Mouse (Mus musculus): Measurements from ENCODE around the gene Olfr68. TPM values are rescaled to one million over a fixed set of nuclear protein-coding genes. Genes with fewer than 3 reads are reported as not detected.
"Not testable (repeated sequence)": the region's sequence is repeated elsewhere in the genome, so short reads cannot be mapped to it uniquely, and the experiment has no call there.

The Olfr68 gene
- polyA plus RNA-seq, 1 experiment from 2014 or later: not detected

DNA sequence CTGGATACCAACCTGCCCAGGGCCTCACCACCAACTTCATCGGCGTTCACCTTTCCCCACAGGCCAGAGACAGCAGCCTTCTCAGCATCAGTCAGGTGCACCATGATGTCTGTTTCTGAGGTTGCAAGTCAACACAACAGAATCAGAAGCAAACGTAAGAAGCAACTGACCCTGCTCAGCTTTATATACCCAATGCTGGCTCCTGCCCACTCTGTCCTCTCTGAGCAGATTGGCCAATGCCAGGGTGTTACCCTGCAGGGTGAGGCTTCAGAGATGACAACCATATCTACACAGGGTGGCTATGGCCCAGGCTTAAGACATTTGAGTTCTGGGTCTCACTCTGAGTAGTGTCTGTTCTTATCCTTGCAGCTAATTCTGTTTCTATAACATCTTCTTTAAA, 34.3 kb upstream of the Olfr68 start, which contains the start of gene Hbb-bt:
TSS of gene Hbb-bt (minus strand) at position 231 of the 400 bp plus-strand sequence.
- no peaks in the 10 kb centered on the region for H3K9me3 ChIP-seq (ENCODE audit: low read length)
- WGBS: 79% methylated on average over 3 of the region's 3 CpGs
- H3K27ac ChIP-seq (ENCODE audit: low read length): no peak within 1 kb of the TSS
- no peaks in the 10 kb centered on the region for H3K36me3 ChIP-seq (ENCODE audit: insufficient read depth, low read length)
- TF ChIP-seq EP300 (IDR thresholded peaks at IDR 0.05) (no peak), CTCF (IDR thresholded peaks at IDR 0.05) (no peak)
- H3K4me2 ChIP-seq (replicated peaks; ENCODE audit: low read depth, low read length): no peak within 1 kb of the TSS
- no peaks in the 10 kb centered on the region for H3K4me1 ChIP-seq (ENCODE audit: insufficient read depth, low read depth, low read length)
- H3K4me3 ChIP-seq (ENCODE audit: low read depth, low read length): no peak within 1 kb of the TSS
- H3K9ac ChIP-seq (replicated peaks; ENCODE audit: low read depth): no peak within 1 kb of the TSS
- DNase-seq (ENCODE audit: low spot score): no peak
- H3K27me3 ChIP-seq (replicated peaks; ENCODE audit: insufficient read depth, low read length): no peaks in the 10 kb centered on the region
- peak; percentile 53 for ATAC-seq

DNA sequence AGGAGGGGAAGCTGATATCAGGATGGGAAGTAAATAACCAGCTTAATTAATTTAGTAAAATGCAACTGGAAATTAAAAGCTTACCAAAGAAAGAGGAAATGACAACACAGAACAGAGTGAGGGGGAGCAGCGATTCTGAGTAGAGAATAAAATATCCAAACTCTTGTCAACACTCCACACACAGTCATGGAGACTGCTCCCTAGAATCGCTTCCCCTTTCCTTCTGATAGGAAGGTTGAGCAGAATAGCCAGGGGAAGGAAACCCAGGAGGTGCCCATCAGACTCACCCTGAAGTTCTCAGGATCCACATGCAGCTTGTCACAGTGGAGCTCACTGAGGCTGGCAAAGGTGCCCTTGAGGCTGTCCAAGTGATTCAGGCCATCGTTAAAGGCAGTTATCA, 33.7 kb upstream of the Olfr68 start:
- ATAC-seq: peak; percentile 19; the same call in 1 of the 2 replicates
- not testable (repeated sequence) for H3K9me3 ChIP-seq (ENCODE audit: low read length); H3K4me2 ChIP-seq (replicated peaks; ENCODE audit: low read depth, low read length); H3K4me3 ChIP-seq (ENCODE audit: low read depth, low read length); H3K27ac ChIP-seq (ENCODE audit: low read length); H3K27me3 ChIP-seq (replicated peaks; ENCODE audit: insufficient read depth, low read length); H3K9ac ChIP-seq (replicated peaks; ENCODE audit: low read depth); H3K36me3 ChIP-seq (ENCODE audit: insufficient read depth, low read length); DNase-seq (ENCODE audit: low spot score); H3K4me1 ChIP-seq (ENCODE audit: insufficient read depth, low read depth, low read length)
- WGBS: no CpG with 5 or more reads among the region's 3 CpGs

DNA sequence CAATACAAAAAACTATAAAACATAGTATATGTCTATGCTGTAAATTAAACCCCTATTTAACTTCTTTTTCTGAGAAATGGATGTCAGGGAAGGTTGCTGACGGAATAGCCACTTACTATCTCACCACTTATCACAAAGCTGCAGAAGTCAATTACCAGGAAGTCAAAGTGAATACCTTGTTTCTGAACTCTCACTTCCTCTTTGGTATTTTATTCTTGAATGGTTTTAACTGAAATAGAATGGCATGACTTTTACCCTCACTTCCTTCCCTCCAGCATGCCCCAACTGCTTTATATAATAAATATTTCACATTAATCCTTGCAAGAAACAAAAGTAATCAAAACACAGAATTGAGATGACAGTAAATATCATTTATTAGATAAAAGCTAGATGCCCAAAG, 32.7 kb upstream of the Olfr68 start:
- Histone ChIP-seq H3K4me2 (replicated peaks; ENCODE audit: low read depth, low read length) (no peak overlapping the region), H3K36me3 (ENCODE audit: insufficient read depth, low read length) (no peaks in the 10 kb centered on the region), H3K4me3 (ENCODE audit: low read depth, low read length) (no peak overlapping the region), H3K4me1 (ENCODE audit: insufficient read depth, low read depth, low read length) (no peaks in the 10 kb centered on the region), H3K9me3 (ENCODE audit: low read length) (no peaks in the 10 kb centered on the region), H3K9ac (replicated peaks; ENCODE audit: low read depth) (no peak overlapping the region), H3K27me3 (replicated peaks; ENCODE audit: insufficient read depth, low read length) (no peaks in the 10 kb centered on the region), H3K27ac (ENCODE audit: low read length) (no peak overlapping the region)
- WGBS: 34% methylated on average over 1 of the region's 1 CpGs
- no peak for DNase-seq (ENCODE audit: low spot score)
- ATAC-seq: no peak
- TF ChIP-seq CTCF (IDR thresholded peaks at IDR 0.05): no peak
- TF ChIP-seq EP300 (IDR thresholded peaks at IDR 0.05): no peak

DNA sequence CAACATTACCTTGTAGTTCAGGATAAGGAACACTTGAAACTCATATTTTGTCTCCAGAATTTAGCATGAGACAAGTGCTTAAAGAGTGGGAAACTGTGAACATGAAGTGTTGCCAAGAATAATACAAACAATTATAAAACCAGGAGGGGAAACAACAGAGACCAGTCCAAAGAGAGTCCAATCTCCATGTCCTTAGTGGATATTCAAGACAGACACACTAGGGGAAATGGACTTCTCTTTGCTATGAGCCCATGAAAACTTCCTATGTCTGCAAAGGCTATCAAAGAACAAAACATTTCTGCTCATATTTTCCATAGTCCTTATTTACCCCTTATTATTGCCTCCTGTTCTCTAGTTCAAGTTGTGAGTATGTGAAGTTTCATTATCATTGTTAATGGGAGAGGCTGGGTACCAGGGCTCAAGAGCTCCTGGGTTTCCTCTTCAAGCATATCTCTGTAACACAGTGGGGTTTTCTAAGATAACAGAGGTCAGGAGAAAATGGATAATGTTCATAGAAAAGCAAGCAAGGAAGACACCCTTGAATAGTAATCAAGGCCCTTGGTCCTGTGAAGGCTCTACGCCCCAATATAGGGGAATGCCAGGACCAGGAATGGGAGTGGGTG, 31.8 kb upstream of the Olfr68 start:
- H3K27me3 ChIP-seq (replicated peaks; ENCODE audit: insufficient read depth, low read length): no peaks in the 10 kb centered on the region
- H3K36me3 ChIP-seq (ENCODE audit: insufficient read depth, low read length): no peaks in the 10 kb centered on the region
- H3K4me3 ChIP-seq (ENCODE audit: low read depth, low read length): no peak overlapping the region
- H3K9me3 ChIP-seq (ENCODE audit: low read length): no peaks in the 10 kb centered on the region
- 67% methylated on average over 1 of the region's 1 CpGs for WGBS
- ATAC-seq: no peak
- no peaks in the 10 kb centered on the region for H3K4me1 ChIP-seq (ENCODE audit: insufficient read depth, low read depth, low read length)
- no peak overlapping the region for H3K27ac ChIP-seq (ENCODE audit: low read length)
- no peak for DNase-seq (ENCODE audit: low spot score)
- no peak for TF ChIP-seq CTCF (IDR thresholded peaks at IDR 0.05)
- no peak for TF ChIP-seq EP300 (IDR thresholded peaks at IDR 0.05)
- H3K4me2 ChIP-seq (replicated peaks; ENCODE audit: low read depth, low read length): no peak overlapping the region
- no peak overlapping the region for H3K9ac ChIP-seq (replicated peaks; ENCODE audit: low read depth)

DNA sequence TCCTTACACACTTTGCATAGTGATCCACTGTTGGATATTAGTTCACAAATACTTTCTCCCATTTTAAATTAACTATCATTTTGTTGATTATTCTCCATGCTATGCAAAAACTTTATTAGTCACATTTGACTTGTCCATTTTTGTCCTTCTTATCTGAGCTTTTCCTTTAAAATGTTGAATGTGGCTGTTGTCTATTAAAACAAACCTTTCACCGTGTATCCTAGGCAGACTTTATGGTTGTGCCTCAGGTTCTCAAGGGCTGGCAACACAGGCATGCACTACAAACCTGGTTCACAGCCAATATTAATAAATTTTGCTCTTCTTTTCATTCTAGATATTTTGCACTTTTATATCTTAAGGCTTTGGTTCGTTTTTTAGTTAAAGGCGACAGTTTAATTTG, 31.2 kb upstream of the Olfr68 start:
- Histone ChIP-seq H3K9me3 (ENCODE audit: low read length) (no peaks in the 10 kb centered on the region), H3K4me3 (ENCODE audit: low read depth, low read length) (no peak overlapping the region), H3K4me2 (replicated peaks; ENCODE audit: low read depth, low read length) (no peak overlapping the region), H3K27me3 (replicated peaks; ENCODE audit: insufficient read depth, low read length) (no peaks in the 10 kb centered on the region), H3K36me3 (ENCODE audit: insufficient read depth, low read length) (no peaks in the 10 kb centered on the region), H3K27ac (ENCODE audit: low read length) (no peak overlapping the region), H3K4me1 (ENCODE audit: insufficient read depth, low read depth, low read length) (no peaks in the 10 kb centered on the region), H3K9ac (replicated peaks; ENCODE audit: low read depth) (no peak overlapping the region)
- TF ChIP-seq EP300 (IDR thresholded peaks at IDR 0.05) (no peak), CTCF (IDR thresholded peaks at IDR 0.05) (no peak)
- ATAC-seq (no peak), DNase-seq (ENCODE audit: low spot score) (no peak)
- WGBS: 68% methylated on average over 3 of the region's 3 CpGs

DNA sequence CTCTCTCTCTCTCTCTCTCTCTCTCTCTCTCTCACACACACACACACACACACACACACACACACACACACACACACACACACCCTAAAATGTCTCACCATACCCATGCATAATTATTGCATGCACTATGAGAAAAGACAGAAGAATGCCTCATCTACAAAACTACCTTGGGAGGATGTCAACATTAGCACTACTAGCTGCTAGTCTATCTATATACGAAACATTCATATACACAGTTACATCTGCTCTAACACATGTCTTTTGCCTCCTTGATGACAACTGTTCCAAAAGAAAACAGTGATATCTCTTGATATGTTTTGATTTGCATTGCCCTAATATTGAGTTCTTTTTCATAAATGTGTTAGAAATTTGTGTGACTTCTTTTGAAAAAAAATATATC, 30.8 kb upstream of the Olfr68 start:
- no peak for TF ChIP-seq CTCF (IDR thresholded peaks at IDR 0.05)
- no peak for TF ChIP-seq EP300 (IDR thresholded peaks at IDR 0.05)

DNA sequence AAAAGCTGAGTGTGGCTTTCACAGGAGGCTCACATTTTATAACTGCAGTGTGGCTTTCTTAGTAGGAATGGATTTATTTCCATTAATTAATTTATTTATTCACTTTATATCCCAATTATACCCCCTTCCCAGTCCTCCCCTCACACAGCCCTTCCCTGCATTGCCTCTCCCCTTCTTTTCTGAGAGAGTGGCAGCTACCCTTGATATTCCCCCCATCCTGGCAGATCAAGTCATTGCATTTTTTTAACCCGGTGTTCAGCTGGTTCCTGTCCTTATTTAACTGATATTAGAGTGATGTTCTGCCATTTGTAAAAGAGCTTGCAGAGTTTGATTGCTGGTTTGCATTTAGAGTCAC, 30.3 kb upstream of the Olfr68 start:
- Histone ChIP-seq H3K36me3 (ENCODE audit: insufficient read depth, low read length) (no peaks in the 10 kb centered on the region), H3K27me3 (replicated peaks; ENCODE audit: insufficient read depth, low read length) (no peaks in the 10 kb centered on the region), H3K4me1 (ENCODE audit: insufficient read depth, low read depth, low read length) (no peaks in the 10 kb centered on the region), H3K4me3 (ENCODE audit: low read depth, low read length) (no peak overlapping the region), H3K4me2 (replicated peaks; ENCODE audit: low read depth, low read length) (no peak overlapping the region), H3K9ac (replicated peaks; ENCODE audit: low read depth) (no peak overlapping the region), H3K27ac (ENCODE audit: low read length) (no peak overlapping the region), H3K9me3 (ENCODE audit: low read length) (no peaks in the 10 kb centered on the region)
- ATAC-seq: no peak
- WGBS: 53% methylated on average over 1 of the region's 1 CpGs
- no peak for TF ChIP-seq CTCF (IDR thresholded peaks at IDR 0.05)
- TF ChIP-seq EP300 (IDR thresholded peaks at IDR 0.05): no peak
- DNase-seq (ENCODE audit: low spot score): no peak

More for the DNA sequence above, 30.8 kb upstream of the Olfr68 start:
- Histone ChIP-seq H3K36me3 (ENCODE audit: insufficient read depth, low read length) (no peaks in the 10 kb centered on the region), H3K4me3 (ENCODE audit: low read depth, low read length) (no peak overlapping the region), H3K4me2 (replicated peaks; ENCODE audit: low read depth, low read length) (no peak overlapping the region), H3K4me1 (ENCODE audit: insufficient read depth, low read depth, low read length) (no peaks in the 10 kb centered on the region), H3K27me3 (replicated peaks; ENCODE audit: insufficient read depth, low read length) (no peaks in the 10 kb centered on the region), H3K9me3 (ENCODE audit: low read length) (no peaks in the 10 kb centered on the region), H3K9ac (replicated peaks; ENCODE audit: low read depth) (no peak overlapping the region), H3K27ac (ENCODE audit: low read length) (no peak overlapping the region)
- 77% methylated on average over 1 of the region's 1 CpGs for WGBS
- DNase-seq (ENCODE audit: low spot score) (no peak), ATAC-seq (no peak)

Measured in lung, postnatal 0 days (tissue).